Mouse (Mus musculus) intestine, embryonic 14.5 days (tissue): Measurements from ENCODE around the gene Nfkbiz. TPM values are rescaled to one million over a fixed set of nuclear protein-coding genes. Genes with fewer than 3 reads are reported as not detected.

Experiments
- ATAC-seq: fragments of 200-750 bp; cut with Nextera tagmentation; replicated peaks from 2 replicates; pipeline ENCODE4 v1.8.0; 2017; ENCODE audit warnings: low read depth, moderate number of reproducible peaks, moderate TSS enrichment, moderate library complexity; ENCODE audit not compliant: low FRiP score, low TSS enrichment
- DNase-seq: peaks from one replicate; pipeline ENCODE4 v3.0.0-alpha.2; 2018; ENCODE audit warnings: low spot score
- H3K27ac ChIP-seq: fragments of 300-500 bp; sonication (generic); 2 replicates; pipeline ENCODE4 v1.5.1; 2014; ENCODE audit warnings: low read depth, mild to moderate bottlenecking, control low read depth
- H3K27me3 ChIP-seq: fragments of 300-500 bp; sonication (generic); replicated peaks from 2 replicates; pipeline ENCODE4 v1.6.1; 2014; ENCODE audit warnings: low read length, control low read depth; ENCODE audit not compliant: control insufficient read depth, insufficient read depth
- H3K36me3 ChIP-seq: fragments of 300-500 bp; sonication (generic); 2 replicates; pipeline ENCODE4 v1.6.1; 2014; ENCODE audit warnings: low read length, control low read depth; ENCODE audit not compliant: control insufficient read depth, insufficient read depth
- H3K4me1 ChIP-seq: fragments of 300-500 bp; sonication (generic); replicated peaks from 2 replicates; pipeline ENCODE4 v1.6.1; 2014; ENCODE audit warnings: low read length, control low read depth, mixed read lengths; ENCODE audit not compliant: control insufficient read depth, insufficient read depth
- H3K4me2 ChIP-seq: fragments of 300-500 bp; sonication (generic); 2 replicates; pipeline ENCODE4 v1.6.1; 2014; ENCODE audit warnings: low read length
- H3K4me3 ChIP-seq: fragments of 300-500 bp; sonication (generic); 2 replicates; pipeline ENCODE4 v1.5.1; 2014; ENCODE audit warnings: low read depth, low read length, control low read depth, mixed read lengths
- H3K9ac ChIP-seq: fragments of 300-500 bp; sonication (generic); 2 replicates; pipeline ENCODE4 v1.6.1; 2014; ENCODE audit warnings: mild to moderate bottlenecking, low read length
- H3K9me3 ChIP-seq: fragments of 300-500 bp; sonication (generic); 2 replicates; pipeline ENCODE4 v1.6.1; 2016; ENCODE audit warnings: low read length, control low read depth; ENCODE audit not compliant: control insufficient read depth
- WGBS: fragments of 180-500 bp; shearing (Covaris S2); extraction: QIAGEN DNeasy Blood & Tissue Kit; methylation state at CpG from one replicate; pipeline ENCODE4 v1.1.7; 2014; 5-methylcytosine and 5-hydroxymethylcytosine counted together
- polyA plus RNA-seq: library from polyadenylated mRNA; unstranded; fragments of >200 nt; fragmentation: Nextera tagmentation; extraction: Ambion mirVana; gene quantifications from 2 replicates; pipeline ENCODE4 v1.2.1, GENCODE M21; 2014

Gene Nfkbiz
- polyA plus RNA-seq, 1 experiment from 2014 or later: 10.8 TPM

DNA sequence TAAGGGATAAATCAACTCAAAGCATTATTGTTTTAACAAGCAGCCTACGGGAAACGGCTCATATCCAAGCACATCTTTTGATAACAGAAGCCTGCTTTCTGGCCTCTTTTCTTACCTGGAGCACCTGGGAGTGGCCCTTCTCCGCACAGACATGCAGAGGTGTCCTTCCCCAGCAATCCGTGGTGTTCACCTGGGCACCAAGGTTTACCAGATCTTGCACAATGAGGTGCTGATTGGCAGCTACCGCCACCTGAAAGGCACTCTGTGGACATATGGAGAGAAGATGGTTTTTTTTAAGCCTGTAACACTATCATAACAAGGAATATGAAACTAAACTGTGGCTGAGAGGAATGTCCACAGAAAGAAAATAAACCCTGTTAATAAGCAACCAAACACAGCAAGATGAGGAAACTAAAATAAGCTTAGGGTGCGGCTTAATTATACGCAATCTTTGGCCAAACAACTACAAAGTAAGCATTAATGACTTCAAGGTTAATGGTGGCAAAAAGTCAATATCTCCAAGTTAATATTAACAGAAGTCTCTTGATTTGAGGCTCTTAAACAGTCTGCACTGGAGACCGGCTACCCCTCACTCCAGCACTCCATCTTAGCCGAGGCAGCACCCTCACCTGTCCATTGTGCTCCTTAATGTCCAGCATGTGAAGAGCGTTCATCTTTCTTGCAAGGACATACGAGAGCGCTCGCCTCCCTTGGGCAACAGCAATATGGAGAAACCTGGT is 22.3 kb downstream of the Nfkbiz start:
- no peak overlapping the region for H3K4me3 ChIP-seq
- H3K27ac ChIP-seq: peak overlapping the region; percentile 6; the same call in 1 of the 2 replicates
- ATAC-seq: peak; percentile 77

DNA sequence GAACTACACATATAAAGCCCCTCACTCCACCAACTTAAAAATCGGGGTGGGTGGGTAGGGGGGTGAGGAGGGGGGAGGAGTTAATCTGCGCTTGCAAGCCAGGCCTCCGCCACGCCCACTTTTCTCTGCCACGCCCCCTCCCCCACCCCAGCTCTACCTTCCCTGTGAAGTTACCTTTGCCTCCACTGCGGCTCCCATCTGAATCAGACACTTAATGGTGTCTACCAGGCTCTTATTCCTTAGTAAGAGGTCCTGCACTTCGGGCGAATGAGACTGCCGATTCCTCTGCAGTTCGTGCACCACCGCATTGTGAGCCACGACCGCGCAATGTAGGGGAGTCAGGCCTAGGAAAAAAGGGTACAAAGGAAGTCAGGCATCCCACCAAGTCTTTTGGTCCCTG is 23.2 kb downstream of the Nfkbiz start:
- no peak overlapping the region for H3K4me2 ChIP-seq
- peak overlapping the region; percentile 6 for H3K27ac ChIP-seq
- peaks cover 77% of the 10 kb centered on the region for H3K36me3 ChIP-seq
- ATAC-seq: no peak
- WGBS: 84% methylated on average over 14 of the region's 14 CpGs
- DNase-seq: peak; percentile 51
- H3K9me3 ChIP-seq: no peaks in the 10 kb centered on the region
- no peak overlapping the region for H3K4me3 ChIP-seq
- no peaks in the 10 kb centered on the region for H3K27me3 ChIP-seq
- H3K9ac ChIP-seq: no peak overlapping the region
- peaks cover 8% of the 10 kb centered on the region for H3K4me1 ChIP-seq

More for the DNA sequence above, 22.3 kb downstream of the Nfkbiz start:
- peak; percentile 69 for DNase-seq
- 75% methylated on average over 13 of the region's 13 CpGs for WGBS
- H3K27me3 ChIP-seq: no peaks in the 10 kb centered on the region
- peaks cover 67% of the 10 kb centered on the region for H3K36me3 ChIP-seq
- H3K4me1 ChIP-seq: peaks cover 8% of the 10 kb centered on the region
- H3K9me3 ChIP-seq: no peaks in the 10 kb centered on the region
- H3K4me2 ChIP-seq: no peak overlapping the region
- H3K9ac ChIP-seq: no peak overlapping the region

DNA sequence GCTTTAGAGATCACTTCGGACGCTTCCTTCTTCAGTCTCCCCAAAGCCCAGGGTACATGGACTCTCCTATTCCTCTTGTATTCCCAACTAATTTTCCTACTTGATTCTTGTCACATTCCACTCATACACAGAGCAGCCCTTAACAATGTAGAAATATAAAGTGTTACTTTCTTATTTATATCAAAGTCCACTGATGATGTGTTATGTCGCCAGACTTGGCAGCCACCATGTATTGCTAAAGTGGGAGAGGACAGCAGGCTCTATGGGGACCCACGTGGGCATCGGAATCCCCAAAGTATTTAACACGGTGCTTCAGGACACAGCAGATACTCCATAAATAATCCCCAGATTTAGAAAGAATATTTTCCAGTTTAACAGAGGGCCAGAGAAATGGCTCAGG is 24.0 kb downstream of the Nfkbiz start:
- no peaks in the 10 kb centered on the region for H3K27me3 ChIP-seq
- peaks cover 81% of the 10 kb centered on the region for H3K36me3 ChIP-seq
- 96% methylated on average over 6 of the region's 6 CpGs for WGBS
- H3K9me3 ChIP-seq: no peaks in the 10 kb centered on the region
- peaks cover 8% of the 10 kb centered on the region for H3K4me1 ChIP-seq
- ATAC-seq (no peak), DNase-seq (peak; percentile 10)
- H3K4me2 ChIP-seq: no peak overlapping the region
- H3K4me3 ChIP-seq: no peak overlapping the region
- H3K27ac ChIP-seq: no peak overlapping the region
- H3K9ac ChIP-seq: no peak overlapping the region

DNA sequence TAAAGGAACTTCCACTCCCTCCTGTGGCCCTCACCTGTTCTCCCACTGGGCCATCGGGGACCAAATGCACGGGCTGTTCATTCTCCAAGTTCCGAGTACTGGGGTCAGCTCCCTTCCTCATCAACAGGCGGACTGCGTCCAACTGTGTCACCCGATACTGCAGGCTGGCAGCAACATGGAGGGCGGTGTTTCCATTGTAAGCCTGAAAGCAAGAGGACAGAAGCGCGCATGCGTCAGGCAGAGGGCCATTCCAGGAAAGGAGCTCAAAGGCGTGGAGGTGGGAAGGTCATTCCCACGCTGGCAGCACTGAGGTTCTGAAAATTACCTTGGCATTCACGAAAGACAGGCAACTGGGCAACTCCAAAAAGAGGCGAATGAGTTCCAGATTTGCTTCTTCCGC is 24.8 kb downstream of the Nfkbiz start:
- WGBS: 83% methylated on average over 15 of the region's 15 CpGs
- Histone ChIP-seq H3K4me1 (peaks cover 3% of the 10 kb centered on the region), H3K4me2 (no peak overlapping the region), H3K4me3 (no peak overlapping the region), H3K27me3 (no peaks in the 10 kb centered on the region), H3K27ac (no peak overlapping the region), H3K9ac (no peak overlapping the region), H3K36me3 (peaks cover 81% of the 10 kb centered on the region), H3K9me3 (no peaks in the 10 kb centered on the region)
- ATAC-seq (no peak), DNase-seq (peak; percentile 40)

DNA sequence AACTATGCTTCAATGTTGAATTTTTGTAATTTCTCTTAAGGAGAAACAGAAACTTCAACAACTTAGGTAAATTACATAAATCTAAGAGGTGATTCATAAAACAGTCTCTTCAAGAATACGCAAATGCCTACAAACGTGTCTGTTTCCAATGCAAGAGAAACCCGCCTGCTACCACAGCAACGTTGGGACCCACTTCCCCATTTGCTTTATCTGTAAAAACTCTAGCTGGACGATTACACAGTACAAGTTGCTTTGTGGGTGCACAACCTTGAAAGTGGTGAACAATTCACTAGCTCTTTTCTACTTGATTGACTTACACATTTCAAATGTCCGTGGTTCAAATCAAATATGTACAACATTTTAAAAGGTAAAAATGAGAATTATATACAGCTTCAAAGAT is 26.9 kb downstream of the Nfkbiz start:
- no peak overlapping the region for H3K4me2 ChIP-seq
- no peaks in the 10 kb centered on the region for H3K9me3 ChIP-seq
- H3K36me3 ChIP-seq: peaks cover 65% of the 10 kb centered on the region
- H3K9ac ChIP-seq: no peak overlapping the region
- H3K27ac ChIP-seq: no peak overlapping the region
- DNase-seq: peak; percentile 21
- H3K4me3 ChIP-seq: no peak overlapping the region
- no peaks in the 10 kb centered on the region for H3K4me1 ChIP-seq
- no peak for ATAC-seq
- no peaks in the 10 kb centered on the region for H3K27me3 ChIP-seq
- WGBS: 81% methylated on average over 6 of the region's 6 CpGs

DNA sequence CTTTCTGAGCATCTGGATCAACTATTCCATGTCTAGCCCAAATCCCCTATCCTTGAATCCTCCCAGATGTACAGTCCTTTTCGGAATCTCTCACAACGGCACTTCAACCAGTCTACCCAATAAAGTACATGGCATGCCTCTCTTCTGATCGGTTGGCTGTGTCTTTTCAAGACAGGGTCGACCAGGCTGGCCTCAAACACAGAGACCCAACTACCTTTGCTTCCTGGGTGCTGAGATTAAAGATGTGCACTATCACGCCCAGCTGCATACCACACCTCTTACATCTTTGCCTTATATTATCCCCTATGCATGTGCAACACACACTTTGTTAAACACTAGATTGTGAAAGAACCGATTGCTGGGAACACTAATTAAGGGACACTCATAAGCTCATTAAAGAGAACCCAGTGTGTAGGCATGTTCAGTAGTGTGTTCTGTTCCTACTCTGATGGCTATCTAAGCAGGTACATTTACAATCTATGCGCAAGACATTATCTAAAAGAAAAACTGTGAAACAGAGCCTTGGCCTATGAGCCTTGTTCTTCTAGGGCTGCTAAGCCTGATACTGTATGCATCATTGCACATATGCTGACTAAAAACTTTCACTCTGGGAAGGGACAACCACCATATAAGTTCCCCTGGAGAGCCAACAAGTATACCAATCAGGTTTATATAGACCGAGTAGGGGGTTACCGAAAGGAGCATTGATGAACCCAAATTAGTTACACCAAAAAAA is 28.8 kb downstream of the Nfkbiz start:
- DNase-seq (peak; percentile 48), ATAC-seq (no peak)
- Histone ChIP-seq H3K4me3 (no peak overlapping the region), H3K4me2 (no peak overlapping the region), H3K9ac (no peak overlapping the region), H3K27ac (no peak overlapping the region), H3K4me1 (no peaks in the 10 kb centered on the region), H3K27me3 (no peaks in the 10 kb centered on the region), H3K9me3 (no peaks in the 10 kb centered on the region), H3K36me3 (peaks cover 47% of the 10 kb centered on the region)
- 95% methylated on average over 9 of the region's 9 CpGs for WGBS

DNA sequence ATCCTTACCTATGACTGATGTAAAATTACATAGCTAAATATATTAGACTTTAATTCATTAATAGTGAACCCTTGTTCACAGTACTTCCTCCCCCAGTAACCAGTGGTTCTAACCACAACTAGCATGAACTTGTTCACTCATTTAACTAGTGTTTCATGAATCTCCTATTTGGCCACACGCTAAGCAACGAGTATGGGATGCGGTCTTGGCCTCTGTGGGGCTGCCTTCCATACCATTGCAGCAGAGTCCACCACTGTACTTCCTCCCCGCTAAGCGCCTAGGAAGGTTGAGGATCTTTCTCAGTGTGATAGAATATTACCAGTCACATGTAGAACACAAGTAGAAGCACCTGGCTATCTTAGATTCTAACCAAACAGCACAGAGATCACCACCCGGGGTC is 29.4 kb downstream of the Nfkbiz start:
- no peak for DNase-seq

DNA sequence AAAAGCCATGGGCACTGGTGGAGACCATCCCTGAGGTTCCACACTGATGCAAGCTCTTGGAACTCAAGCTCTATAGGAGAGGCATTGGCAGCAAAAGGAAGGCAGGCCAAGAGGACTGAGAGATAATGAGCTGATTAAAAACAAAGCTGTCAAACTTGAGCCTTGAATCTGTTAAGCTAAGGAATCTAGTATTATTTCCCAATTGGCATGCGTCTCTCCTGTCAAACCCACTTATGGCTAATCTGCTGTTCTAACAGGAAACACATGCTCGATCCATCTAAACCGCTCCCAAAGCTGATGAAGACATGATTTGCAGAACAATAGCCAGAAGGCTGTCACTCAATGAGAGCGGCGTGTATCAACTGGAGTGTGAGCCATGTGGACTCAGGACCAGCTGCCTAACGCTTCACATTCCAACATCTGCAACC is 31.2 kb downstream of the Nfkbiz start:
- Histone ChIP-seq H3K27ac (no peak overlapping the region), H3K4me2 (no peak overlapping the region), H3K4me1 (no peaks in the 10 kb centered on the region), H3K9me3 (no peaks in the 10 kb centered on the region), H3K4me3 (no peak overlapping the region), H3K27me3 (no peaks in the 10 kb centered on the region), H3K36me3 (peaks cover 22% of the 10 kb centered on the region), H3K9ac (no peak overlapping the region)
- ATAC-seq (no peak), DNase-seq (peak; percentile 37)
- WGBS: 70% methylated on average over 6 of the region's 6 CpGs

More for the DNA sequence above, 29.4 kb downstream of the Nfkbiz start:
- H3K4me3 ChIP-seq: no peak overlapping the region
- H3K36me3 ChIP-seq: peaks cover 41% of the 10 kb centered on the region
- H3K27ac ChIP-seq: no peak overlapping the region
- no peaks in the 10 kb centered on the region for H3K27me3 ChIP-seq
- no peak for ATAC-seq
- H3K4me2 ChIP-seq: no peak overlapping the region
- no peaks in the 10 kb centered on the region for H3K4me1 ChIP-seq
- H3K9me3 ChIP-seq: no peaks in the 10 kb centered on the region
- no peak overlapping the region for H3K9ac ChIP-seq
- WGBS: 95% methylated on average over 6 of the region's 6 CpGs
